Mouse (Mus musculus) retina, postnatal 7 days (tissue): Measurements from ENCODE around the gene Ugt1a1.
"Not testable (repeated sequence)": the region's sequence is repeated elsewhere in the genome, so short reads cannot be mapped to it uniquely, and the experiment has no call there.

Experiments
- DNase-seq: peaks from one replicate; pipeline ENCODE4 v3.0.0-alpha.2; 2012; ENCODE audit warnings: low read depth, low spot score

The Ugt1a1 gene

GRCm38 (mm10) chr1:88211812-88212211 is at the start of gene Ugt1a1:
Gene Ugt1a1 (plus strand): TSS chr1:88211959.
- no peak for DNase-seq

- no peak for DNase-seq
These were observed 46.0 kb upstream of the Ugt1a1 start, which contains the start of gene Ugt1a5 for GRCm38 (mm10) chr1:88165711-88166110. Gene Ugt1a5 (plus strand): TSS chr1:88166012.

GRCm38 (mm10) chr1:88172190-88172589 is 39.6 kb upstream of the Ugt1a1 start:
- DNase-seq, result not testable (repeated sequence)

DNA sequence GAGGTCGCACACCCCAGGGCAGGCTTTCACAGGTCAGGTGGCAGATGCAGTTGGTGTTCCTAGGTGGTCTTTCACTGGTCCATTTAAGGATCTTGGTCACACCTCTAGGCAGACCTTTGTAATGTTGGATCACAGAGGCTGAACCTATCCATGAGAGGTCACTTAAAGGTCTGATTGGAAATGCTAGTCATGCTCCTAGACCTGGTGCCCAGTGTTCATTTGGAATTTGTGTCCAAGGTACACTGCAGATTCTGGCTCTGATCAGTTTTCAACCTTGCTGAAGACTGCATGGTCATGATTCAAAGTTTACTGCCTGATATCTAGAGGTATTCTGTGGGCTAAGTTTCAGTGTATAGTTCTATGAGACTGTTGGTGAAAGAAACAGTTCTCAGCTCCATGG is 32.1 kb upstream of the Ugt1a1 start:
- DNase-seq, result no peak

GRCm38 (mm10) chr1:88186325-88186935 is 25.3 kb upstream of the Ugt1a1 start:
- DNase-seq, result no peak

DNA sequence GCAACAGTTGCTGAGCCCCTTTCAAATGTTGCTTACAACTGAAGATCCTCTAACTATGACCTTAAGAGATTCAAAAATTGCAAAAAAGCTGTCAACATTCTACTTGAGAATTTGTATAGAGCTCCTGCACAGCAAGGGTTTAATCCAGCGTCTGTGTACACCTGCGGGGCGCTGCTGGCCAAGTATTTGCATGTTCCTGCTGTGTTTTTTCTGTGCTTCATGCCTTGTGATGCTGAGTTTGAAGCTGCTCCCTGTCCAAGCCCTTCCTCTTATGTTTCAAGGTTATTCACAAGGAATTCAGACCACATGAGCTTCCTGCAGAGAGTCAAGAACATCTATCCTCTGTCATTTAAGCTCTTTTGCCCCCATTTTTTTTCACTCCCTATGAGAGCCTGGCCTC is 19.6 kb upstream of the Ugt1a1 start:
- no peak for DNase-seq

DNA sequence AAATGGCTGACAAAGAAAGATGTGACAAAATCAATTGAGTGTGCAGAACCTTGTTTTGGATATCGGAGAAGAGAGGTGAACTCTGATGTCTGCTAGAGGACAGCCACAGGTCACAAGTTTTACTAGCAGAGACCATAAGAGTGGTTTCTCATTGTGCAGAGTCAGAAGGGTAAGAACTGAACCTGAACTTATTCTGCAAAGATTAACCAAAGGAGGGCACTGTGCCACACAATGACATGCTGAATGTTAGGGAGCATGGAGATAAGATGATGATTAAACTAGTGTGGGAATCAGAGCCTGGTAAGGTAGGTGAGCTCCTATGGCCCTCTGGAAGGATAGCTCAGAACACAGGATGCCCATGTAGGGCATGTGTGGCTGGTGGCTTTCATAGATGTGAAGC is 16.1 kb upstream of the Ugt1a1 start:
- DNase-seq, result no peak

GRCm38 (mm10) chr1:88197443-88197842 is 14.3 kb upstream of the Ugt1a1 start:
- DNase-seq, result no peak

GRCm38 (mm10) chr1:88199996-88200395 is 11.8 kb upstream of the Ugt1a1 start:
- DNase-seq, result no peak

GRCm38 (mm10) chr1:88200456-88200855 is 11.3 kb upstream of the Ugt1a1 start, which contains the start of gene Ugt1a2:
Gene Ugt1a2 (plus strand): TSS chr1:88200601.
- no peak for DNase-seq

- DNase-seq, result peak; percentile 50
These were observed 6.4 kb upstream of the Ugt1a1 start, which contains the start of gene Dnajb3 for GRCm38 (mm10) chr1:88205294-88205922. Gene Dnajb3 (minus strand): TSS chr1:88205782.

GRCm38 (mm10) chr1:88206843-88207479 is 4.8 kb upstream of the Ugt1a1 start:
- DNase-seq, result no peak

- DNase-seq, result no peak
These were observed 734 bp downstream of the Ugt1a1 start for GRCm38 (mm10) chr1:88212341-88213045.

DNA sequence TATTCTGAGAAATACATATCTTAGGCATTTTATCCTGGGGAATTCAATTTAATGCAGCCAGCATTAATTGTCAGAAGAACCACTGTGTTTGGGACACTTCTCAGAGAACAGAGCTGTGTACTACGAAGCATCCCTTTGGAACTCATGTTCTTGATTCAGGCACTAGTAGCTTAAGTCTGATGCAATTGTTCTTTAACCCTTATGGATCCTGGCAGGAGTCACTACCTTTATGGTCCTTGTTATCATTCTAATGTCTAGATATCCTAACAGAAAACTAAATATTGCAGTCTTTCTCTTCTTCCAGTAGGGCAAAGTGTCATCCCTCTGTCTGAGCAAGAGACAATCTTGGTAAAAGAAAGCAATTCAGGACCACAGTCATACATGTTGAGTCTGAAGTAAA is 1.3 kb downstream of the Ugt1a1 start:
- no peak for DNase-seq

DNA sequence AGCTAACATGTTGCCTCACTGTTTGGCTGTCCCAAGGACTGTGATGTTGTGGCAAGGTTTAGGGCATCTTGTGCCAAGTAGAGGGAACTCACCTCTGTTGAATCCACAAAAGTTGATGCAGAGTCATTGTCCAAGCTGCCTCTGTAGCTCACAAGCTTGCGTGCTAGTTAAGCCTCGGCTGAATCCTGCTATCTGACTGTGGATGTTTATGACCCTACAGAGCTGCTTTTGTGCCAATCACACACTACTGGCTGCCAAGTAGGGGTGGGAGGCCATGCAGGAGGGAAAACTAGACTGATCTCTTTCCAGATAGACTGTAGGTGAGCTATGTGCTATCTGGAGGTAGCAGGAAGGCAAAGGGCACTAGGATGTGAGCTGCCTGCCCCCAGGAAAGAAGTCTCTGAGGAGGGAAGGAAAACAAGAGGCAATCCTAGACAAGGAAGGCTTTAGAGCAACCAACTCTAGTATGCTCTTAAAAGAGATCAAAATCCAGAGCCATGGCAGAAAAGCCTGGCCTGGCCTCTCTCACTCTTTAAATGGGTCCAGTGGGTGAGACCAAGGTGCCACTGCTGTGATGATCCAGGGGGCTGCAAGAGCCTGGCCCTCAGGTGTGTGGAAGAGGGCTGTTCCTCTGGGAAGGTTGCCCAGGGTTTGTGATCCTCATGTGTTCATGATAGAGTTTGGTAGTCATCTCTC is 2.2 kb downstream of the Ugt1a1 start:
- no peak for DNase-seq

GRCm38 (mm10) chr1:88214462-88214952 is 2.7 kb downstream of the Ugt1a1 start:
- no peak for DNase-seq

- DNase-seq, result no peak
These were observed 4.0 kb downstream of the Ugt1a1 start for GRCm38 (mm10) chr1:88215466-88216380.

- no peak for DNase-seq
These were observed 4.8 kb downstream of the Ugt1a1 start for GRCm38 (mm10) chr1:88216551-88216950.

- no peak for DNase-seq
These were observed 5.4 kb downstream of the Ugt1a1 start for GRCm38 (mm10) chr1:88217144-88217543.

DNA sequence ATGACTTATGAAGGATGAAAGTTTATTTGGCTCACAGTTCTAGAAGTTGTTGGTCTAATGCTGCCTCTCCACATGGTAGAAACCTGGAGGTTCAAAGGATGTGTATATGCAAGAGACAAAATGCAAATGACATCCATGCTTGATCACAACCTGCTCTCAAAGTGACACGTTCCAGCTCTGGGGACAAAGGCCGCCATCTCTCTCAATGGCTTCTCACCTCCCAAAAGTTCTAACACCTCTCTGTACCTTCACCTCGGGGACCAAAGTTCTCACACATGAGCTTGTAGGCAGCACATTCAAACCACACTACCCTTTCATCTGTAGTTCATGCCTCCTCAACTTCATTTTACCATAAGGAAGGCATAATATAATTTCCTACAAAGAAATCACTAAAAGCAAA is 5.8 kb downstream of the Ugt1a1 start:
- DNase-seq, result no peak
